Mouse (Mus musculus) neural tube, embryonic 15.5 days (tissue): Measurements from ENCODE around the gene Carmil3. TPM values are rescaled to one million over a fixed set of nuclear protein-coding genes. Genes with fewer than 3 reads are reported as not detected.

Experiments used
- ATAC-seq: fragments of 200-750 bp; cut with Nextera tagmentation; 2 replicates; pipeline ENCODE4 v1.8.0; 2017; ENCODE audit warnings: mild to moderate bottlenecking, moderate TSS enrichment, moderate library complexity; ENCODE audit not compliant: low FRiP score
- H3K27ac ChIP-seq: fragments of 300-500 bp; sonication (generic); replicated peaks from 2 replicates; pipeline ENCODE4 v1.5.1; 2015; ENCODE audit warnings: mild to moderate bottlenecking, inconsistent platforms
- H3K27me3 ChIP-seq: fragments of 300-500 bp; sonication (generic); replicated peaks from 2 replicates; pipeline ENCODE4 v1.6.1; 2015; ENCODE audit warnings: inconsistent platforms
- H3K36me3 ChIP-seq: fragments of 300-500 bp; sonication (generic); 2 replicates; pipeline ENCODE4 v1.6.1; 2015; ENCODE audit warnings: inconsistent platforms
- H3K4me1 ChIP-seq: fragments of 300-500 bp; sonication (generic); 2 replicates; pipeline ENCODE4 v1.6.1; 2015; ENCODE audit warnings: inconsistent platforms
- H3K4me2 ChIP-seq: fragments of 300-500 bp; sonication (generic); 2 replicates; pipeline ENCODE4 v1.6.1; 2015; ENCODE audit warnings: inconsistent platforms, mild to moderate bottlenecking, moderate library complexity
- H3K4me3 ChIP-seq: fragments of 300-500 bp; sonication (generic); replicated peaks from 2 replicates; pipeline ENCODE4 v1.5.1; 2015; ENCODE audit warnings: mild to moderate bottlenecking, inconsistent platforms
- H3K9ac ChIP-seq: fragments of 300-500 bp; sonication (generic); replicated peaks from 2 replicates; pipeline ENCODE4 v1.6.1; 2015; ENCODE audit warnings: mild to moderate bottlenecking, inconsistent platforms
- H3K9me3 ChIP-seq: fragments of 300-500 bp; sonication (generic); replicated peaks from 2 replicates; pipeline ENCODE4 v1.6.1; 2016; ENCODE audit warnings: inconsistent platforms
- WGBS: fragments of 180-500 bp; shearing (Covaris S2); methylation state at CpG from one replicate; pipeline ENCODE4 v1.1.7; 2015; ENCODE audit warnings: mixed read lengths; 5-methylcytosine and 5-hydroxymethylcytosine counted together
- polyA plus RNA-seq: library from polyadenylated mRNA; unstranded; fragments of >200 nt; fragmentation: Nextera tagmentation; extraction: Ambion mirVana; gene quantifications from 2 replicates; pipeline ENCODE4 v1.2.1, GENCODE M21; 2015

Carmil3 gene
- polyA plus RNA-seq, 1 experiment from 2014 or later, result 25.1 TPM

GRCm38 (mm10) chr14:55496761-55497448, 6.5 kb downstream of the Carmil3 start:
- peaks cover 72% of the 10 kb centered on the region for H3K36me3 ChIP-seq
- H3K4me3 ChIP-seq, result no peak overlapping the region
- ATAC-seq, result 0 out of 2 replicates have a peak, but pooled peaks have one; percentile 5
- H3K4me1 ChIP-seq, result peaks cover 12% of the 10 kb centered on the region; the same call in 1 of the 2 replicates
- 75% methylated on average over 16 of the region's 16 CpGs for WGBS
- no peaks in the 10 kb centered on the region for H3K9me3 ChIP-seq
- no peak overlapping the region for H3K4me2 ChIP-seq
- H3K27ac ChIP-seq, result no peak overlapping the region
- no peak overlapping the region for H3K9ac ChIP-seq
- H3K27me3 ChIP-seq, result no peaks in the 10 kb centered on the region

- Histone ChIP-seq H3K4me3 (no peak overlapping the region), H3K4me1 (peaks cover 8% of the 10 kb centered on the region; the same call in 1 of the 2 replicates), H3K9ac (no peak overlapping the region), H3K9me3 (no peaks in the 10 kb centered on the region), H3K27ac (no peak overlapping the region), H3K4me2 (no peak overlapping the region), H3K36me3 (peaks cover 78% of the 10 kb centered on the region), H3K27me3 (no peaks in the 10 kb centered on the region)
- WGBS, result 42% methylated on average over 6 of the region's 6 CpGs
- peak; percentile 43; the same call in 1 of the 2 replicates for ATAC-seq
These were observed 7.0 kb downstream of the Carmil3 start for GRCm38 (mm10) chr14:55497449-55497821.

DNA sequence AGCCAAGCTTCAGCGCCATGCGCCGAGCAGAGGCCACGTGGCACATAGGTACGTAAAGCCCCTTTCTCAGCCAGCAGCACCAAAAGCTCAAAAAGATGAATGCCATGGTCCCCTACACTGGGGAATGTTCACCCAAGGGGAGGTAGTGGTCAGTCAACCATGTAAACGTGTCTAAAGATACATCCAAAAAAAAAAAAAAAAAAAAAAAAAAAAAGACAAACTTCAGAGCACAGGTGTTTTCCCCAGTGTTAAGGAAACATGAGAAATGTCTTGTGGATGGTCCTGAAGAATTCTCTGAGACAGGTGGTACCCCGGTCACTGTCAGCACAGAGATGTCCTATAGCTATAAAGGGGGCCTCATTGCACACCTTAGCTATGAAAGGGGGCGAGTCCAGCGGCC, 15.2 kb downstream of the Carmil3 start:
- peaks cover 8% of the 10 kb centered on the region; the same call in 1 of the 2 replicates for H3K4me1 ChIP-seq
- H3K27ac ChIP-seq, result no peak overlapping the region
- no peaks in the 10 kb centered on the region for H3K9me3 ChIP-seq
- WGBS, result 86% methylated on average over 9 of the region's 9 CpGs
- H3K4me3 ChIP-seq, result no peak overlapping the region
- H3K36me3 ChIP-seq, result peaks cover 40% of the 10 kb centered on the region
- no peak overlapping the region for H3K9ac ChIP-seq
- H3K4me2 ChIP-seq, result no peak overlapping the region
- no peak for ATAC-seq
- H3K27me3 ChIP-seq, result no peaks in the 10 kb centered on the region

DNA sequence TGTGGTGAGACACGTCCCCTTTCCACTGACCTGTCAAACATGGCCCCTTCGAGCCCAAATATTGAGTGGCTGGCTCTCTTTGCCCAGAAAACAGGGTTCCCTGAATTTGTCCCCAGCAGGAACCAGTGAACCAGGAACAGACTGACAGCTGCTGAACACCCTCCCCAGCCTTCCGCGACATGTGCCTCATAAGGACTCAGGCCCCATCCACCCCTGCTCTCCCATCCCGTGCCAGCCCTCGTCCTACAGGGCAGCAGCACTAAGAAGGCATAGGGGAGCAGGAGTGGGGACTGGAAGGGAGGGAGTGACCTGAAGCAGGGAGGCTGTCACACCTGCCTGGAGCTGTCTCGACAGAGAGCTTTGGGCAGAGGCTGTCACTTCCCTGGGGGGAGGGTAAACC, 17.4 kb downstream of the Carmil3 start:
- no peak overlapping the region for H3K4me3 ChIP-seq
- H3K9me3 ChIP-seq, result no peaks in the 10 kb centered on the region
- H3K9ac ChIP-seq, result no peak overlapping the region
- no peak for ATAC-seq
- peaks cover 22% of the 10 kb centered on the region for H3K36me3 ChIP-seq
- H3K4me2 ChIP-seq, result no peak overlapping the region
- WGBS, result 57% methylated on average over 7 of the region's 7 CpGs
- peaks cover 19% of the 10 kb centered on the region; the same call in 1 of the 2 replicates for H3K4me1 ChIP-seq
- no peaks in the 10 kb centered on the region for H3K27me3 ChIP-seq
- no peak overlapping the region for H3K27ac ChIP-seq

- ATAC-seq, result no peak
- H3K4me3 ChIP-seq, result no peak overlapping the region
- no peak overlapping the region for H3K9ac ChIP-seq
- H3K27ac ChIP-seq, result no peak overlapping the region
- H3K36me3 ChIP-seq, result peaks cover 13% of the 10 kb centered on the region; the same call in 1 of the 2 replicates
- H3K4me2 ChIP-seq, result no peak overlapping the region
- H3K27me3 ChIP-seq, result no peaks in the 10 kb centered on the region
- H3K9me3 ChIP-seq, result no peaks in the 10 kb centered on the region
- WGBS, result 74% methylated on average over 10 of the region's 10 CpGs
- H3K4me1 ChIP-seq, result peaks cover 19% of the 10 kb centered on the region; the same call in 1 of the 2 replicates
These were observed 19.1 kb downstream of the Carmil3 start for GRCm38 (mm10) chr14:55509540-55509939.

DNA sequence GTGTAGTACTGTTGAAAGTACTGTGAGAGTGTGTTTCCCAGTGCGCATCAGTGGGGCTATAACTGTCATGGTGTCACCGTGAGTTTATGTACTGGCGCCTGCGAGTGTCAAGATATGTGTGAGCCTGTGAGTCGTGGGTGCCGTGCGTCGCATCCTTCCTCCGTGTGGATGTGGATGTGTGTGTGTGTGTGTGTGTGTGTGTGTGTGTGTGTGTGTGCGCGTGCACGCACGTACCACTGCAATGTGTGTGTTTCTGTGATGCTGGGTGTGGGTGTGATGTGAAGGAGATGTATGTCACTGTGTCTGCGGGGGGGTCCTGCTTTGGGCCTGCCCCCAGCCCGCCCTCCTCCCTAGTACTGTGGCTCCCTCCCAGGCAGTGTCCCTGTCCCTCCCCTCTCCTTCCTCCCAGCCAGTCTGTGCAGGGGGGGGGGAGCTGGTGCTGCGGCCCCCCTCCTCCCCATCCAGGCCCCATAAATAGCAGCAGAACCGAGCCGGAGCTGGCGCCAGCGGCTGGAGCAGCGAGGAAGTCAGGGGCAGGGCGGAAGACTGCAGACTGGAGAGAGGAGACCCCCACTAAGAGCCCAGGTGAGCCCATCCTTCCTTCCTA, 19.8 kb downstream of the Carmil3 start, which contains the start of gene Cpne6:
Gene Cpne6 (plus strand): TSS at position 321 of the 607 bp plus-strand sequence.
- Histone ChIP-seq H3K27ac (no peak within 1 kb of the TSS), H3K4me2 (peak within 1 kb of the TSS; percentile 19), H3K4me1 (peaks cover 19% of the 10 kb centered on the region; the same call in 1 of the 2 replicates), H3K9ac (no peak within 1 kb of the TSS), H3K36me3 (peaks cover 12% of the 10 kb centered on the region; the same call in 1 of the 2 replicates), H3K9me3 (no peaks in the 10 kb centered on the region), H3K4me3 (peak within 1 kb of the TSS; percentile 2; the same call in 1 of the 2 replicates), H3K27me3 (no peaks in the 10 kb centered on the region)
- 59% methylated on average over 21 of the region's 22 CpGs for WGBS
- peak; percentile 50 for ATAC-seq

GRCm38 (mm10) chr14:55511037-55511436, 20.6 kb downstream of the Carmil3 start:
- Histone ChIP-seq H3K4me3 (peak overlapping the region; percentile 2; the same call in 1 of the 2 replicates), H3K9me3 (no peaks in the 10 kb centered on the region), H3K4me2 (peak overlapping the region; percentile 19), H3K27me3 (0 out of 2 replicates have a peak, but pooled peaks cover 2% of the 10 kb centered on the region), H3K4me1 (peaks cover 19% of the 10 kb centered on the region; the same call in 1 of the 2 replicates), H3K27ac (no peak overlapping the region), H3K36me3 (0 out of 2 replicates have a peak, but pooled peaks cover 11% of the 10 kb centered on the region), H3K9ac (no peak overlapping the region)
- ATAC-seq, result peak; percentile 25; the same call in 1 of the 2 replicates
- 62% methylated on average over 7 of the region's 7 CpGs for WGBS

GRCm38 (mm10) chr14:55513927-55514326, 23.5 kb downstream of the Carmil3 start:
- no peaks in the 10 kb centered on the region for H3K9me3 ChIP-seq
- no peak for ATAC-seq
- no peak overlapping the region for H3K27ac ChIP-seq
- no peak overlapping the region for H3K9ac ChIP-seq
- H3K27me3 ChIP-seq, result 0 out of 2 replicates have a peak, but pooled peaks cover 2% of the 10 kb centered on the region
- H3K4me1 ChIP-seq, result peaks cover 21% of the 10 kb centered on the region; the same call in 1 of the 2 replicates
- H3K36me3 ChIP-seq, result no peaks in the 10 kb centered on the region
- 71% methylated on average over 10 of the region's 10 CpGs for WGBS
- H3K4me2 ChIP-seq, result no peak overlapping the region
- no peak overlapping the region for H3K4me3 ChIP-seq

DNA sequence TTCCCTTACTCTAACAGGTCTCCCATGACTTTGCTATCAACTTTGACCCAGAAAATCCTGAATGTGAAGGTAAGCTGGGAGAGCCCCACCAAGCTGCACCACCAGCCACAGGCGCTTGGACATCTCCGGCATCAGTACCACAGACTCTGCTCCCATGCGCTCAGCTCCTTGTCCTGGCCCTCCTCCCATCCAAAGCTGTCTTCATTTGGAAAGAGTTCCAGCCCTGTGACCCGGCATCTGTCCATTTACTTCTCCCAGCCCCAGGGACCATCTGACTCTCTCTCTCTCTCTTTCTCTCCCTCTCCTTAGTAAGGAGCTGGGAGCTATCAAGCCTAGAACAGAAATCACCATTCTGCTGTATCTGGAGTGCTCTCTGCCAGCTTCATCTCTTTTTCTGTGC, 25.4 kb downstream of the Carmil3 start:
- no peak for ATAC-seq
- 90% methylated on average over 4 of the region's 4 CpGs for WGBS
- no peak overlapping the region for H3K27ac ChIP-seq
- no peak overlapping the region for H3K4me3 ChIP-seq
- no peaks in the 10 kb centered on the region for H3K36me3 ChIP-seq
- no peak overlapping the region for H3K9ac ChIP-seq
- H3K27me3 ChIP-seq, result 0 out of 2 replicates have a peak, but pooled peaks cover 2% of the 10 kb centered on the region
- no peak overlapping the region for H3K4me2 ChIP-seq
- H3K4me1 ChIP-seq, result peaks cover 27% of the 10 kb centered on the region; the same call in 1 of the 2 replicates
- H3K9me3 ChIP-seq, result no peaks in the 10 kb centered on the region

DNA sequence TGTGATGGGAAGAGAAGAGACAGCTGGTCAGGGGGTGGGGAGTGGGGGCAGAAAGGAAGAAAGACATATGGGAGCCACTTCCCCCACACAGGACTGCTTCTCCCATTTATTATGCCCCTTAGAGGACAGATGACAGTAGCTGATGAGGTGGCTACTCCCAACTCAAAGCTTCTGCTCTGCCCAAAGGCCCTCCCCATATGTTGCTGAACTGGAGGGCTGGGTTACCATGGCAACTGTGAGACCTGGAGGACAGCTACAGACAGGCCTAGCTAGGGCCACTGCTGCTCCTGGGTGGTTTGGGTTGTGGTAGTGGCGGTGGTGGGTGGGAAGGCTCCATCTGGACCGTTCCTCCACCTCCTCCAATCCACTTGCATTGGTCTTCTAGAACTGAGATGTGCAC, 28.4 kb downstream of the Carmil3 start:
- no peak overlapping the region for H3K9ac ChIP-seq
- ATAC-seq, result peak; percentile 22; the same call in 1 of the 2 replicates
- H3K4me3 ChIP-seq, result no peak overlapping the region
- no peaks in the 10 kb centered on the region for H3K9me3 ChIP-seq
- H3K36me3 ChIP-seq, result no peaks in the 10 kb centered on the region
- H3K4me1 ChIP-seq, result peaks cover 22% of the 10 kb centered on the region; the same call in 1 of the 2 replicates
- peaks cover 9% of the 10 kb centered on the region for H3K27me3 ChIP-seq
- no peak overlapping the region for H3K27ac ChIP-seq
- no peak overlapping the region for H3K4me2 ChIP-seq
- 35% methylated on average over 2 of the region's 2 CpGs for WGBS

DNA sequence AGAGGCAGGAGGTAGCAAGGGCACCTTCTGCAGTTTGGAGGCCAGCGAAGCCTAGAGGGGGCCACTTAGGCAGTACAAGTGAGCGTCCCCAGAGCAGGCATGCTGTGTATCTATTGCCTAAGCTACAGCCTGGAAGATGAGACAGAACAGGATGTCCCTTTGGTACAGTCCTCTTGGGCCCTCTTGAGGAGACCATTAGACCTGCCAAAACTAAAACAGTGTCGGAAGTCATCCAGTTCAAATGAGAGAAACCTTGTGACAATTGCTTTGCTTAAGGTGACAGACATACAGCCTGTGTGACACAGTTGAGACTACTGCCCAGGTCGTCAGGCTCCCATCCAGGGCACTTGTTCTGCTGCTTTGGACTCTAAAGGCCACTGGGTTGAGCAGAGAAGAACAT, 29.2 kb downstream of the Carmil3 start:
- Histone ChIP-seq H3K9ac (no peak overlapping the region), H3K4me3 (no peak overlapping the region), H3K9me3 (no peaks in the 10 kb centered on the region), H3K27ac (no peak overlapping the region), H3K36me3 (no peaks in the 10 kb centered on the region), H3K27me3 (peaks cover 9% of the 10 kb centered on the region), H3K4me1 (peaks cover 22% of the 10 kb centered on the region; the same call in 1 of the 2 replicates), H3K4me2 (peak overlapping the region; percentile 92)
- 58% methylated on average over 4 of the region's 4 CpGs for WGBS
- ATAC-seq, result no peak
